Mouse (Mus musculus) ES-Bruce4 (cell line): ENCODE results near the gene Hsd17b3.

ENCODE experiments used
- CTCF ChIP-seq: IDR thresholded peaks from one replicate; pipeline ENCODE4 v1.8.1; 2011; ENCODE audit warnings: low read depth, low read length
- POLR2A ChIP-seq: IDR thresholded peaks from one replicate; pipeline ENCODE4 v1.8.1; 2011; ENCODE audit warnings: low read length; ENCODE audit not compliant: insufficient read depth

DNA sequence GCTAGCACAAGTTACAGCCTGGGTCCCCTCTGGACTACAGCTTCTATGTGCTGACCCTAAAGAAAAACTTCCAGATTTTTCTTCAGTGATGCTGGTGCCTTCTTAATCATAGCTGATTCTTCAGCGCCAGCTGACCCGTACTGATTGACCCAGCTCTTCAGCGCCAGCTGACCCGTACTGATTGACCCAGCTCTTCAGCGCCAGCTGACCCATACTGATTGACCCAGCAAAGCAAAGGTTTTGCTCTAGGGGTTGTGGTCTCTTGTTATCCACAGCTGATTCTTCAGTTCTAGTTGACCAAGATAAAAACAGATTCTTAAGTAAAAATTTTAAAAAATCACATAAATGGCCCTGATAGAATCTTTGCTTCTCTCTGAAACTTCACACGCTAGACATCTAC lies 35.9 kb upstream of the Hsd17b3 start:
- TF ChIP-seq CTCF (no peak), POLR2A (no peak)
